Comparison of ENCODE assay signal across 24 mouse cellular contexts in the genomic region with DNA sequence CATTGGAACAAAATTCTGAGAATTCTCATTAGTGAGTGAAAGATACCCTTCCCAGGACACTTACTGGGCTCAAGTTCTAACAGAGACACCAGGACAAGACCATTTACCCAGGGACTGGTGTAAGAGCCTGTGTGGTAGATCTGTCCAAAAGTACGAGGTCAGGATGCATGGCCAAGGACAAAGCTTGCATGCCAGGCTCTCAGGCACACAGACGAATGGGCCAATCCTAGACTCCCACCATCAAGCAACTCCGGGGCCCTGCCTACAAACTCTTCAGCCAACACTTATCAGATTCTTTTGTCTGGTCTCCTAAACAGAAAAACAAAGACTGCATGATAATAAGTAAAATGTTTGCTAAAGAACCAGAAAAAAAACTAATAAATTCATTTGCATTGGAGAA.
DNase-seq lines count a peak whose midpoint lies in the region; ATAC-seq and TF ChIP-seq lines count a peak whose summit lies in the region.
"Had no signal": no experiment of that assay in that cellular context is flagged by ENCODE, and none has a peak within 500 bp of the region (broad histone marks: within the 10 kb centered on the region; RNA-seq: fewer than 3 reads in every experiment).

No protein-coding gene starts in this region.

- TF ChIP-seq CTCF in heart, postnatal 0 days (IDR thresholded peaks at IDR 0.05; ENCODE audit: low read depth): no peak

- no peak for TF ChIP-seq EP300 in heart, postnatal 0 days (IDR thresholded peaks at IDR 0.05; ENCODE audit: low read depth)

- peaks cover 54% of the 10 kb centered on the region for H3K4me1 ChIP-seq in heart, embryonic 10.5 days
- peaks cover 41% of the 10 kb centered on the region for H3K4me1 ChIP-seq in heart, postnatal 0 days (ENCODE audit: control insufficient read depth, insufficient read depth)

- H3K4me2 ChIP-seq in heart, postnatal 0 days (ENCODE audit: low read depth, low read length): no peak overlapping the region
- H3K4me2 ChIP-seq: embryonic facial prominence, embryonic 12.5 days; kidney, embryonic 15.5 days; liver, embryonic 15.5 days; lung, embryonic 15.5 days; midbrain, embryonic 13.5 days had no signal

- WGBS in heart, embryonic 10.5 days: 58% methylated on average over 3 of the region's 3 CpGs
- 38% methylated on average over 3 of the region's 3 CpGs for WGBS in heart, postnatal 0 days

- H3K9me3 ChIP-seq in heart, embryonic 10.5 days: no peaks in the 10 kb centered on the region
- no peaks in the 10 kb centered on the region for H3K9me3 ChIP-seq in heart, postnatal 0 days (replicated peaks; ENCODE audit: control insufficient read depth, low read length)
- H3K9me3 ChIP-seq: embryonic facial prominence, embryonic 12.5 days; kidney, embryonic 15.5 days; liver, embryonic 15.5 days; lung, embryonic 15.5 days; megakaryocyte, embryonic 14.5 days; midbrain, embryonic 13.5 days had no signal

- H3K27me3 ChIP-seq in heart, embryonic 10.5 days (ENCODE audit: insufficient read depth, poor library complexity, severe bottlenecking): no peaks in the 10 kb centered on the region
- no peaks in the 10 kb centered on the region for H3K27me3 ChIP-seq in heart, postnatal 0 days (ENCODE audit: control insufficient read depth, insufficient read depth, low read length)
- H3K27me3 ChIP-seq: embryonic facial prominence, embryonic 12.5 days; kidney, embryonic 15.5 days; liver, embryonic 15.5 days; lung, embryonic 15.5 days; megakaryocyte, embryonic 14.5 days; midbrain, embryonic 13.5 days had no signal

- DNase-seq in adrenal gland, adult 2 months: peak; percentile 38
- no peak for DNase-seq in adrenal gland, postnatal 4 days (ENCODE audit: low spot score in 2 of 2)
- DNase-seq in heart, embryonic 10.5 days (ENCODE audit: low spot score): no peak
- no peak for DNase-seq in heart, adult 8-10 months (ENCODE audit: low spot score)
- DNase-seq in heart, postnatal 0 days (ENCODE audit: low spot score): no peak
- no peak for DNase-seq in heart, adult 9 months (ENCODE audit: low spot score in 2 of 2)
- DNase-seq in layer of hippocampus, postnatal 10 days (ENCODE audit: low spot score in 2 of 2): no peak
- DNase-seq: cerebellum, adult 2 months; cerebellum, postnatal 25 days; gastrocnemius, postnatal 14 days; kidney, adult 11 months; kidney, postnatal 36 days; liver; lung, postnatal 36 days; thymus, adult 2 months; thymus, postnatal 4 days had no signal

- no peak overlapping the region for H3K4me3 ChIP-seq in heart, embryonic 10.5 days
- no peak overlapping the region for H3K4me3 ChIP-seq in heart, postnatal 0 days (ENCODE audit: low read depth, low read length)
- H3K4me3 ChIP-seq: embryonic facial prominence, embryonic 12.5 days; kidney, embryonic 15.5 days; liver, embryonic 15.5 days; lung, embryonic 15.5 days; megakaryocyte, embryonic 14.5 days; midbrain, embryonic 13.5 days had no signal

- 0 out of 2 replicates have a peak, but pooled peaks cover 2% of the 10 kb centered on the region for H3K36me3 ChIP-seq in heart, embryonic 10.5 days
- H3K36me3 ChIP-seq in heart, postnatal 0 days (replicated peaks; ENCODE audit: control insufficient read depth, insufficient read depth, low read length): no peaks in the 10 kb centered on the region
- H3K36me3 ChIP-seq: liver, embryonic 15.5 days; lung, embryonic 15.5 days; midbrain, embryonic 13.5 days had no signal

- ATAC-seq in heart, postnatal 0 days (ENCODE audit: insufficient read depth, low read depth): no peak
- ATAC-seq: forebrain, embryonic 14.5 days; hindbrain, postnatal 0 days; midbrain, embryonic 13.5 days had no signal

- H3K27ac ChIP-seq in heart, embryonic 10.5 days: peak overlapping the region; percentile 64; the same call in 1 of the 2 replicates
- H3K27ac ChIP-seq in heart, postnatal 0 days (ENCODE audit: low read depth): peak overlapping the region; percentile 30; the same call in 1 of the 2 replicates
- H3K27ac ChIP-seq: embryonic facial prominence, embryonic 12.5 days; hindbrain, postnatal 0 days; kidney, embryonic 15.5 days; liver, embryonic 15.5 days; lung, embryonic 15.5 days; midbrain, embryonic 13.5 days had no signal

- no peak overlapping the region for H3K9ac ChIP-seq in heart, postnatal 0 days (replicated peaks; ENCODE audit: low read depth, low read length)
- H3K9ac ChIP-seq: embryonic facial prominence, embryonic 12.5 days; kidney, embryonic 15.5 days; liver, embryonic 15.5 days; lung, embryonic 15.5 days; midbrain, embryonic 13.5 days had no signal
